Mouse (Mus musculus) small intestine, adult 2 months (tissue): ENCODE results near the gene Cfap99. TPM values are rescaled to one million over a fixed set of nuclear protein-coding genes. Genes with fewer than 3 reads are reported as not detected.

Experiments used
- H3K27ac ChIP-seq: fragments of 200-500 bp; 2 replicates; pipeline ENCODE4 v1.5.1; 2012; ENCODE audit warnings: low read depth, low read length, control low read depth, inconsistent platforms; ENCODE audit not compliant: insufficient read depth
- H3K27me3 ChIP-seq: fragments of 200-500 bp; 2 replicates; pipeline ENCODE4 v1.6.1; 2012; ENCODE audit warnings: mild to moderate bottlenecking, moderate library complexity, low read length, inconsistent platforms; ENCODE audit not compliant: control insufficient read depth, insufficient read depth
- H3K36me3 ChIP-seq: fragments of 200-500 bp; 2 replicates; pipeline ENCODE4 v1.6.1; 2012; ENCODE audit warnings: mild to moderate bottlenecking, low read length, control low read depth, inconsistent platforms; ENCODE audit not compliant: control insufficient read depth, insufficient read depth
- H3K4me1 ChIP-seq: fragments of 200-500 bp; 2 replicates; pipeline ENCODE4 v1.6.1; 2012; ENCODE audit warnings: low read length, inconsistent platforms, mixed read lengths; ENCODE audit not compliant: control insufficient read depth, insufficient read depth, insufficient read length
- H3K4me3 ChIP-seq: fragments of 200-500 bp; 2 replicates; pipeline ENCODE4 v1.5.1; 2012; ENCODE audit warnings: low read depth, mild to moderate bottlenecking, control low read depth, inconsistent platforms, low read length, moderate library complexity
- CTCF ChIP-seq: fragments of 200-500 bp; IDR thresholded peaks from 2 replicates; pipeline ENCODE4 v1.5.1; 2012; ENCODE audit warnings: low read depth, mild to moderate bottlenecking, control low read depth, inconsistent platforms, low read length, moderate library complexity, mixed read lengths; ENCODE audit not compliant: insufficient replicate concordance, insufficient read length; ENCODE audit errors: extremely low read depth
- POLR2A ChIP-seq: fragments of 200-500 bp; IDR thresholded peaks from 2 replicates; pipeline ENCODE4 v1.6.1; 2012; ENCODE audit warnings: low read depth, mild to moderate bottlenecking, control low read depth, inconsistent platforms, low read length, moderate library complexity
- WGBS: fragments of 180-500 bp; shearing (Covaris S2); methylation state at CpG from one replicate; pipeline ENCODE4 v1.1.7; 2018; 5-methylcytosine and 5-hydroxymethylcytosine counted together
- polyA plus RNA-seq: library from polyadenylated mRNA; depleted of rRNA; stranded (reverse); fragments of >200 nt; gene quantifications from 2 replicates; pipeline ENCODE4 v1.2.3, GENCODE M21; 2012

The Cfap99 gene
- polyA plus RNA-seq, 1 experiment = not detected

- TF ChIP-seq POLR2A = no peak
- TF ChIP-seq CTCF = no peak
- Histone ChIP-seq H3K4me3 (peak overlapping the region; percentile 57), H3K27ac (no peak overlapping the region), H3K36me3 (no peaks in the 10 kb centered on the region), H3K27me3 (peaks cover 30% of the 10 kb centered on the region), H3K4me1 (peaks cover 7% of the 10 kb centered on the region)
- 2% methylated on average over 54 of the region's 54 CpGs for WGBS
These were observed 1.2 kb upstream of the Cfap99 start for GRCm38 (mm10) chr5:34287001-34287837.

- WGBS = 3% methylated on average over 18 of the region's 18 CpGs
- Histone ChIP-seq H3K27ac (no peak overlapping the region), H3K36me3 (no peaks in the 10 kb centered on the region), H3K4me3 (peak overlapping the region; percentile 57), H3K4me1 (peaks cover 7% of the 10 kb centered on the region), H3K27me3 (peaks cover 30% of the 10 kb centered on the region)
- TF ChIP-seq POLR2A (no peak), CTCF (no peak)
These were observed 608 bp upstream of the Cfap99 start for GRCm38 (mm10) chr5:34287838-34288145.

- TF ChIP-seq CTCF (no peak), POLR2A (no peak)
- peaks cover 7% of the 10 kb centered on the region for H3K4me1 ChIP-seq
- no peak overlapping the region for H3K27ac ChIP-seq
- no peaks in the 10 kb centered on the region for H3K36me3 ChIP-seq
- no peak overlapping the region for H3K4me3 ChIP-seq
- H3K27me3 ChIP-seq = peaks cover 30% of the 10 kb centered on the region
- WGBS = 52% methylated on average over 2 of the region's 2 CpGs
These were observed 886 bp downstream of the Cfap99 start for GRCm38 (mm10) chr5:34289286-34289685.

GRCm38 (mm10) chr5:34293363-34293762 is 5.0 kb downstream of the Cfap99 start:
- TF ChIP-seq POLR2A (no peak), CTCF (no peak)
- H3K4me1 ChIP-seq = peaks cover 3% of the 10 kb centered on the region; the same call in 1 of the 2 replicates
- peaks cover 6% of the 10 kb centered on the region for H3K27me3 ChIP-seq
- H3K27ac ChIP-seq = no peak overlapping the region
- H3K4me3 ChIP-seq = no peak overlapping the region
- H3K36me3 ChIP-seq = no peaks in the 10 kb centered on the region
- 81% methylated on average over 6 of the region's 6 CpGs for WGBS

GRCm38 (mm10) chr5:34294696-34295095 is 6.3 kb downstream of the Cfap99 start:
- Histone ChIP-seq H3K27ac (no peak overlapping the region), H3K36me3 (no peaks in the 10 kb centered on the region), H3K4me3 (no peak overlapping the region), H3K27me3 (no peaks in the 10 kb centered on the region), H3K4me1 (no peaks in the 10 kb centered on the region)
- TF ChIP-seq POLR2A = no peak
- TF ChIP-seq CTCF = no peak
- 27% methylated on average over 2 of the region's 2 CpGs for WGBS

- H3K36me3 ChIP-seq = no peaks in the 10 kb centered on the region
- H3K27ac ChIP-seq = no peak overlapping the region
- WGBS = 52% methylated on average over 2 of the region's 2 CpGs
- no peaks in the 10 kb centered on the region for H3K4me1 ChIP-seq
- H3K4me3 ChIP-seq = no peak overlapping the region
- H3K27me3 ChIP-seq = no peaks in the 10 kb centered on the region
- TF ChIP-seq POLR2A (no peak), CTCF (no peak)
These were observed 6.7 kb downstream of the Cfap99 start for GRCm38 (mm10) chr5:34295141-34295540.

- 50% methylated on average over 4 of the region's 4 CpGs for WGBS
- Histone ChIP-seq H3K27ac (no peak overlapping the region), H3K4me3 (no peak overlapping the region), H3K36me3 (no peaks in the 10 kb centered on the region), H3K4me1 (no peaks in the 10 kb centered on the region), H3K27me3 (no peaks in the 10 kb centered on the region)
- TF ChIP-seq CTCF (no peak), POLR2A (no peak)
These were observed 9.7 kb downstream of the Cfap99 start for GRCm38 (mm10) chr5:34298061-34298460.

GRCm38 (mm10) chr5:34298937-34299535 is 10.6 kb downstream of the Cfap99 start:
- no peaks in the 10 kb centered on the region for H3K4me1 ChIP-seq
- no peak for TF ChIP-seq CTCF
- no peak for TF ChIP-seq POLR2A
- H3K4me3 ChIP-seq = no peak overlapping the region
- no peak overlapping the region for H3K27ac ChIP-seq
- H3K36me3 ChIP-seq = no peaks in the 10 kb centered on the region
- WGBS = 64% methylated on average over 10 of the region's 10 CpGs
- no peaks in the 10 kb centered on the region for H3K27me3 ChIP-seq
